Mouse (Mus musculus) splenic B cell, adult 2 months (primary cell): ENCODE data around the gene Tmem140.

Experiments
- DNase-seq: peaks from one replicate; pipeline ENCODE4 v3.0.0-alpha.2; 2011; ENCODE audit warnings: low read depth, low spot score
- H3K27me3 ChIP-seq: 2 replicates; pipeline ENCODE4 v1.6.1; 2012; ENCODE audit warnings: mild to moderate bottlenecking, low read length, moderate library complexity, mixed read lengths; ENCODE audit not compliant: control insufficient read depth, poor library complexity, insufficient read depth, severe bottlenecking
- H3K36me3 ChIP-seq: 2 replicates; pipeline ENCODE4 v1.6.1; 2012; ENCODE audit warnings: mild to moderate bottlenecking, low read length, moderate library complexity, mixed read lengths; ENCODE audit not compliant: control insufficient read depth, poor library complexity, insufficient read depth, severe bottlenecking

Gene Tmem140

DNA sequence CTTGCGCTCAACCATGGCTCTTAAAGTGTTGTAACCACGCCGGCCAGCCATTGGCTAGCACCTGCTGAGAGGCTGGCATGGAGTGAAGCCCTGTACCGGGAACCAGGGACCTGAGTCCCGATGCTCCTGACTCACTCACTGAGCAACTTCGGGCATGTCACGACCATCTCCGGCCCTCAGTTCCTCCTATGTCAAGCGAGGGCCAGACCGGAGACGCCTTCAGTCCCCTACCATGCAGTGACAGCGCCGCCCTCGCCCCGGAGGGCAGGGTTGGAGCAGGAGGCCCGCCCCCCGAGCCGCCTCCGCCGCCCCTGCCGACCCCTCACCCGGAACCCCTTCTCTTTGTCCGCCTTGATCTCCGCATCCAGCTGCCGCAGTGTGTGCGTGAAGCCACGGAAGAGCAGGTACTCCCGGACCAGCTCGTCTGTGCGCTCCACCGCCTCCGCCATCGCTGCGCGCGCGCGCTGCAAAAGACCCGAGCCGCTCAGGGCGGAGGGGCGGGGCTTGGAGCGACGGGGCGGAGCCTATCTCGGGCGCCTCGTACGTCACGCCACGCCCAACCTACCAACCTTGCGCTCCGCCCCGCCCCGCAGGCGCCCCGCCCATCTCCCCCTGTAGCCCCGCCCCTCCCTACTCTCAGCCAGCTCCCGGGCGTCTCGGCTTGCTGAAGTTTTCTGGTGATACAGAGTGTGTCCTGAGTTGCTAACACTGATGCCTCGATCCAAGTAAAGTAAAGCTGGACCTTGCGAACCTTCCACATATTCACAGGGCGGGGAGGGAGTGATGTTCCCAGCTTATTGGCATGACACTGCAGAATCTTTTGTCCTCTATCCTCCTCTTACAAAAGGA, 47.6 kb downstream of the Tmem140 start, which contains the start of gene Wdr91:
Wdr91 (minus strand) TSS at position 506 of the 849 bp plus-strand sequence.
- H3K27me3 ChIP-seq = no peaks in the 10 kb centered on the region
- DNase-seq = peak; percentile 96
- H3K36me3 ChIP-seq = peaks cover 3% of the 10 kb centered on the region

DNA sequence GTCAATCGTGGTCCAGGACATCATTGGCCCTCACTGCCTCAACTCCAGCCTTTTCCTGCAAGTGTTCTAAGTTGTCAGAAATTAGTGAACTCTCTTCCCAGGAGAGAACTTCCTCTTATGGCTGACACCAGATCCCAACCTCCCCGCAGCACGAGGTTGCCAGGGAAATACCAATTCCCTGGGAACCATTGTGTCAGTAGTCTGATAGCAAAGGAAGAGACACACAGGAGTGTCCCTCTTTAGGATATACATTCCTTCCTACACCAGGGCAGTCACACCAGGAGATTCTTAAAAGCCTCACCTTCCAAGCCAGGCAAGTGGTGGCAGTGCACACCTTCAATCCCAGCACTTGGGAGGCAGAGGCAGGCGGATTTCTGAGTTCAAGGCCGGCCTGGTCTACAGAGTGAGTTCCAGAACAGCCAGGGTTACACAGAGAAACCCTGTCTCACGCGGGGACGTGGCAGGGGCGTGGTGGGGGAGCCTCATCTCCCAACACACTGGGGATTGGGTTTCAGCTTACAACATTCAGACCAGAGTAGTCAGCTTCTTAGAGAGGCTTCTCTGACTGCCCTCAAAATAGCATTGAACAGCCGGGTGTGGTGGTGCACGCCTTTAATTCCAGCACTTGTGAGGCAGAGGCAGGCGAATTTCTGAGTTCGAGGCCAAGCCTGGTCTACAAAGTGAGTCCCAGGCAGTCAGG, 50.5 kb downstream of the Tmem140 start:
- no peak for DNase-seq
- Histone ChIP-seq H3K27me3 (no peaks in the 10 kb centered on the region), H3K36me3 (no peaks in the 10 kb centered on the region)

DNA sequence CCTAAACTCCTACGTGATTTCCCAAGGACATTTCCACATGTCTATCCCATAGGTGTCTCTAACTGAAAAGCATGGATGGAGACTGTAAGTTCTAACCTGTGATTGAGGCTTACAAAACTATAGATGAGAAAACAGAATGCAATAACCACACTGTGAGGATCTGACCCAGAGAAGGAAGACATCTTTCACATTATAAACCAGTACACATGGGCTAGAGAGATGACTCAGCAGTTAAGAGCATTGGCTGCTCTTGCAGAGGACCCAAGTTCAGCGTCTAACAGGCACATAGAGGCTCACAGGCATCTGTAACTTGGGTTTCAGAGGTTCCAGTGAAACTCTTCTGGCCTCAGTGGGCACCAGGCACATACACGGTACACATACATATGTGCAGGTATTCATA, 51.5 kb downstream of the Tmem140 start:
- Histone ChIP-seq H3K36me3 (no peaks in the 10 kb centered on the region), H3K27me3 (no peaks in the 10 kb centered on the region)
- no peak for DNase-seq

DNA sequence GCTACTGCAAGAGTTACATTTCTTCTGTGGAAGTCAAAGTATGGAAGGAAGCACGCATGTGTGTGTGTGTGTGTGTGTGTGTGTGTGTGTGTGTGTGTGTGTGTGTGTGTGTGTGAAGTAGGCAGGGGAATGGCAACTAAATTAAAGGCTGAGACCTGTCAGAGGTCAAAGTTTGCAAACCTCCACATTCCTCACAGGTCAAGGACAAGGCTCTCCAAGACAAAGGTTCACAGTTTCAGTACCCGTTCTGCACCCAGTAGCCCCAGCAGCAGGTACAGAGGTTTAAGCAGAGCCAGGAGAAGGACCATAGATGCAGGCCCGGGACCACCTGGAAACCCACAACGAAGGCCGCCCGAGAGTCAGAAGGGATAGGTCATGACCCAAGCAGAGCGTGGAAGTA, 56.2 kb downstream of the Tmem140 start:
- no peaks in the 10 kb centered on the region for H3K27me3 ChIP-seq
- H3K36me3 ChIP-seq = no peaks in the 10 kb centered on the region
- no peak for DNase-seq

DNA sequence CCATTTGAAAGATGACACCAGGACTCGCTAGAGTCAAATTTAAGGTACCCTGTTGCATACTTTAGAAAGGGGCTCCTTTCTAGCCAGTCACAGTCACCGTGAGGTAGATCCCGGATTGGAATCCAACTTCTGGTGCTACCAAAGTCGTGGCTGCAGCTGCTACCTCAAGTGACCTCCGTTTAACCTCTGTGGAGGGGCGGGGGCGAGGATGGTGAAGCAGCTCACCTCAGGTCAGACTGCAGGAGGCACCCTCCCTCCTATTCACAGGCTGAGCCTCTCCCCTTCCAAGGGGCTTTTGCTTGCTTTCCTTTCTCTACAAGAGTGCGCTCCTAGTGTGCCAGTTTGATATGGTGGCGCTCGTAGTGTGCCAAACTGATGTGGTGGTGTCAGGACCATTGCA, 57.0 kb downstream of the Tmem140 start, which contains the start of gene Stra8:
Stra8 (plus strand) TSS at position 208 of the 400 bp plus-strand sequence.
- no peaks in the 10 kb centered on the region for H3K36me3 ChIP-seq
- DNase-seq = no peak
- no peaks in the 10 kb centered on the region for H3K27me3 ChIP-seq

DNA sequence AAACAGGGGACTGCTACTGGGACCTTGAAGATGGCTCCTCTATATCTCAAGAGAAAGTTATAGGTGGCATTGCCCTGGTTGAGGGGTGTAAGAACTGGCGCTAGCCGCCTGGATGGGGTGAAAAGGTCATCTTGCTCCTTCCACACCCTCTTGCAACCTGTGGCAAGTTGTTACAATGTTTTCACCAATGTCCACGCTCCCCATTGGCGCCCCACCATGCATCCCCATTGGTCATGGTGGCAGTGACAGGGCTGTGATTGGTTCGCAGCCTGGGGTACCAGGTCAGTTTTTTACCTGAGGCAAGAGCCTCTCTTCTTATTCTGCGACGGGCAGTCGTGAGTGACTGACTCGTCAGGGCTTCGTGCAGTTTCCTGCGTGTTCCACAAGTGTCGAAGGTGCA, 57.7 kb downstream of the Tmem140 start:
- DNase-seq = no peak
- Histone ChIP-seq H3K27me3 (no peaks in the 10 kb centered on the region), H3K36me3 (no peaks in the 10 kb centered on the region)

DNA sequence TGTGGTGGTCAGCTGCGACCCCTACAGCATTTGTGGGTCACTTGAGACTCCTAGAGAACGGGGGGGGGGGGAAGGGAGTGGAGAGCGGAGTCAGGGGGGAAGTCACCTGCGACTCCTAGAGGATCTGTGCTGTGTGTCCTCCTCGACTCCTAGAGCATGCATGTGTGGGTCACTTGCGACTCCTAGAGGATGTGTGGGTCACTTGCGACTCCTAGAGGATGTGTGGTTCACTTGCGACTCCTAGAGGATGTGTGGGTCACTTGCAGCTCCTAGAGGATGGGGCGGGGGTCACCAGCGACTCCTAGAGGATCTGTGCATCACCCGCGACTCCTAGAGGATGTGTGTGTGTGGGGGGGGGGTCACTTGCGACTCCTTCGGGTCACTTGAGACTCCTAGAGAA, 59.0 kb downstream of the Tmem140 start:
- peak; percentile 80 for DNase-seq
- no peaks in the 10 kb centered on the region for H3K27me3 ChIP-seq
- H3K36me3 ChIP-seq = no peaks in the 10 kb centered on the region
